Mouse (Mus musculus): ENCODE results near the gene Rarres2. TPM values are rescaled to one million over a fixed set of nuclear protein-coding genes. Genes with fewer than 3 reads are reported as not detected.

The Rarres2 gene
- total RNA-seq, 1 experiment, result 0.18 TPM

GRCm38 (mm10) chr6:48610657-48611056 lies 38.1 kb upstream of the Rarres2 start:
- TF ChIP-seq MAFK (IDR thresholded peaks at IDR 0.05; ENCODE audit: insufficient read depth, low read depth, low read length) (no peak), ZNF384 (IDR thresholded peaks at IDR 0.05; ENCODE audit: low read depth, low read length) (no peak), ZC3H11A (IDR thresholded peaks at IDR 0.05; ENCODE audit: borderline replicate concordance, low read depth, low read length) (no peak), HCFC1 (IDR thresholded peaks at IDR 0.05; ENCODE audit: borderline replicate concordance, insufficient read depth, low read length) (no peak), CHD2 (IDR thresholded peaks at IDR 0.05; ENCODE audit: low read depth, low read length) (no peak)
- Histone ChIP-seq H3K9me3 (ENCODE audit: control insufficient read depth, insufficient read depth, low read depth, low read length) (no peaks in the 10 kb centered on the region), H3K36me3 (ENCODE audit: control insufficient read depth, insufficient read depth, low read length, poor library complexity, severe bottlenecking) (no peaks in the 10 kb centered on the region), H3K9ac (ENCODE audit: insufficient read depth, low read depth, low read length, poor library complexity, severe bottlenecking) (no peak overlapping the region), H3K4me3 (ENCODE audit: insufficient read depth in 1 of 2, low read depth in 1 of 2, low read length in 2 of 2, poor library complexity in 1 of 2, severe bottlenecking in 1 of 2) (no peak overlapping the region), H3K4me1 (ENCODE audit: control insufficient read depth in 2 of 2, insufficient read depth in 2 of 2, low read length in 2 of 2, poor library complexity in 1 of 2) (peaks cover 0 to 5% of the 10 kb centered on the region in 2 experiments; a peak in 1 of 4 replicates), H3K27ac (ENCODE audit: insufficient read depth, low read depth, low read length, poor library complexity, severe bottlenecking) (no peak overlapping the region)
- no peak for DNase-seq (ENCODE audit: low read depth, low spot score)
- in situ Hi-C loops (cut with MboI; ENCODE audit: low sequenced_read_pairs in 2 of 2, unreplicated experiment in 2 of 2), result no loop called here

- H3K9ac ChIP-seq (ENCODE audit: insufficient read depth, low read depth, low read length, poor library complexity, severe bottlenecking), result 0 out of 2 replicates have a peak overlapping the region, but pooled peaks have one; percentile 4
- no peak overlapping the region for H3K4me3 ChIP-seq (ENCODE audit: insufficient read depth in 1 of 2, low read depth in 1 of 2, low read length in 2 of 2, poor library complexity in 1 of 2, severe bottlenecking in 1 of 2)
- in situ Hi-C loops (cut with MboI; ENCODE audit: low sequenced_read_pairs in 2 of 2, unreplicated experiment in 2 of 2), result no loop called here
- no peaks in the 10 kb centered on the region for H3K9me3 ChIP-seq (ENCODE audit: control insufficient read depth, insufficient read depth, low read depth, low read length)
- no peak for DNase-seq (ENCODE audit: low read depth, low spot score)
- TF ChIP-seq ZNF384 (IDR thresholded peaks at IDR 0.05; ENCODE audit: low read depth, low read length), result no peak
- H3K4me1 ChIP-seq (ENCODE audit: control insufficient read depth in 2 of 2, insufficient read depth in 2 of 2, low read length in 2 of 2, poor library complexity in 1 of 2), result peaks cover 0 to 5% of the 10 kb centered on the region in 2 experiments; a peak in 1 of 4 replicates
- no peaks in the 10 kb centered on the region for H3K36me3 ChIP-seq (ENCODE audit: control insufficient read depth, insufficient read depth, low read length, poor library complexity, severe bottlenecking)
- no peak overlapping the region for H3K27ac ChIP-seq (ENCODE audit: insufficient read depth, low read depth, low read length, poor library complexity, severe bottlenecking)
These were observed 36.9 kb upstream of the Rarres2 start for GRCm38 (mm10) chr6:48609512-48609911.

- H3K9ac ChIP-seq (ENCODE audit: insufficient read depth, low read depth, low read length, poor library complexity, severe bottlenecking), result no peak overlapping the region
- H3K27ac ChIP-seq (ENCODE audit: insufficient read depth, low read depth, low read length, poor library complexity, severe bottlenecking), result no peak overlapping the region
- TF ChIP-seq CHD2 (IDR thresholded peaks at IDR 0.05; ENCODE audit: low read depth, low read length) (no peak), ZC3H11A (IDR thresholded peaks at IDR 0.05; ENCODE audit: borderline replicate concordance, low read depth, low read length) (no peak), MAFK (IDR thresholded peaks at IDR 0.05; ENCODE audit: insufficient read depth, low read depth, low read length) (no peak), ZNF384 (IDR thresholded peaks at IDR 0.05; ENCODE audit: low read depth, low read length) (no peak), HCFC1 (IDR thresholded peaks at IDR 0.05; ENCODE audit: borderline replicate concordance, insufficient read depth, low read length) (no peak)
- no peak for DNase-seq (ENCODE audit: low read depth, low spot score)
- H3K36me3 ChIP-seq (ENCODE audit: control insufficient read depth, insufficient read depth, low read length, poor library complexity, severe bottlenecking), result no peaks in the 10 kb centered on the region
- no peaks in the 10 kb centered on the region for H3K9me3 ChIP-seq (ENCODE audit: control insufficient read depth, insufficient read depth, low read depth, low read length)
- H3K4me3 ChIP-seq (ENCODE audit: insufficient read depth in 1 of 2, low read depth in 1 of 2, low read length in 2 of 2, poor library complexity in 1 of 2, severe bottlenecking in 1 of 2), result no peak overlapping the region
- peaks cover 0 to 5% of the 10 kb centered on the region in 2 experiments; a peak in 1 of 4 replicates for H3K4me1 ChIP-seq (ENCODE audit: control insufficient read depth in 2 of 2, insufficient read depth in 2 of 2, low read length in 2 of 2, poor library complexity in 1 of 2)
- in situ Hi-C loops (cut with MboI; ENCODE audit: low sequenced_read_pairs in 2 of 2, unreplicated experiment in 2 of 2), result no loop called here
These were observed 35.5 kb upstream of the Rarres2 start for GRCm38 (mm10) chr6:48608124-48608523.

DNA sequence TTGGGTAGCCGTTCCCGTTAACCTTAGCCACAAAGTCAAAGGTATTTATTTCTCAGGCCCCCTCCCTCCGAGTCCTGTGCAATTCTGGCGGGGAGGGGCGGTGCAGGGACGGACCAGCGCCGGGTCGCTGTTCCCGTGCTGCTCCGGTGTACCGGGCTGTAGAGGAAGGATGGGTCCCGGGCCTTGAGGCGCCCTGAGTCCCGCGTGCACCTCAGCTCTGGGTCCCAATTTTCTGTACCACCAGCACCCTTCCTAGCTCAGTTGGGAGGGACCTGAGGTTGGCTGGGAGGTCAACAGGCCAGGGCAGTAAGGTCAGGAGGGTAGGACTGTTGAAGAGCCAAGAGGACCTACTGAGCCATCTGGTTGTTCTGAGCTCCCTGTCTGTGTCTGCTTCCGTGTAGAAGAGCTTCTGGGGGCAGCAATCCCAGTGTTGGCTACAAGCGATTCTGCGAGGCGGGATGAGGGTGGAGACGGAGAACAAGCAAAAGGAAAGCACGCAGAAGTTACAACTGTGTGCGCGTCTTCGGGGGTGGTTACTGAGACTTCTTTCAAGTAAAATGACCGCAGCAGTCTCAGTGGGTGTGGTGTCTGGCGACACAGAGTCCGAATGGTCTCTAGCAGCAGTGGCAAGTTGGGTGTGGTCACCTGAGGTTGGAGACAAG lies 29.6 kb upstream of the Rarres2 start:
- Histone ChIP-seq H3K27ac (ENCODE audit: insufficient read depth, low read depth, low read length, poor library complexity, severe bottlenecking) (no peak overlapping the region), H3K9me3 (ENCODE audit: control insufficient read depth, insufficient read depth, low read depth, low read length) (no peaks in the 10 kb centered on the region), H3K4me3 (ENCODE audit: insufficient read depth in 1 of 2, low read depth in 1 of 2, low read length in 2 of 2, poor library complexity in 1 of 2, severe bottlenecking in 1 of 2) (peak overlapping the region; percentile 68 to 75), H3K4me1 (ENCODE audit: control insufficient read depth in 2 of 2, insufficient read depth in 2 of 2, low read length in 2 of 2, poor library complexity in 1 of 2) (peaks cover 0 to 2% of the 10 kb centered on the region in 2 experiments; a peak in 1 of 4 replicates), H3K9ac (ENCODE audit: insufficient read depth, low read depth, low read length, poor library complexity, severe bottlenecking) (peak overlapping the region; percentile 66), H3K36me3 (ENCODE audit: control insufficient read depth, insufficient read depth, low read length, poor library complexity, severe bottlenecking) (peaks cover 6% of the 10 kb centered on the region; the same call in 1 of the 2 replicates)
- in situ Hi-C loops (cut with MboI; ENCODE audit: low sequenced_read_pairs in 2 of 2, unreplicated experiment in 2 of 2), result no loop called here
- no peak for DNase-seq (ENCODE audit: low read depth, low spot score)
- TF ChIP-seq MAFK (IDR thresholded peaks at IDR 0.05; ENCODE audit: insufficient read depth, low read depth, low read length), result no peak
- no peak for TF ChIP-seq ZNF384 (IDR thresholded peaks at IDR 0.05; ENCODE audit: low read depth, low read length)
- TF ChIP-seq ZC3H11A (IDR thresholded peaks at IDR 0.05; ENCODE audit: borderline replicate concordance, low read depth, low read length), result no peak
- no peak for TF ChIP-seq HCFC1 (IDR thresholded peaks at IDR 0.05; ENCODE audit: borderline replicate concordance, insufficient read depth, low read length)
- TF ChIP-seq CHD2 (IDR thresholded peaks at IDR 0.05; ENCODE audit: low read depth, low read length), result no peak

Measured in ES-E14 (cell line).